Mouse (Mus musculus) embryonic facial prominence, embryonic 13.5 days (tissue): ENCODE results near the gene Apbb1ip. TPM values are rescaled to one million over a fixed set of nuclear protein-coding genes. Genes with fewer than 3 reads are reported as not detected.

Experiments used
- ATAC-seq: fragments of 200-750 bp; cut with Nextera tagmentation; 2 replicates; pipeline ENCODE4 v1.8.0; 2017; ENCODE audit warnings: low read depth; ENCODE audit not compliant: insufficient number of reproducible peaks, insufficient read depth, low FRiP score, low TSS enrichment
- H3K27ac ChIP-seq: fragments of 300-500 bp; sonication (generic); 2 replicates; pipeline ENCODE4 v1.5.1; 2015; ENCODE audit warnings: moderate library complexity, mild to moderate bottlenecking, inconsistent platforms
- H3K27me3 ChIP-seq: fragments of 300-500 bp; sonication (generic); 2 replicates; pipeline ENCODE4 v1.6.1; 2015; ENCODE audit warnings: mild to moderate bottlenecking, inconsistent platforms
- H3K36me3 ChIP-seq: fragments of 300-500 bp; sonication (generic); 2 replicates; pipeline ENCODE4 v1.6.1; 2015; ENCODE audit warnings: mild to moderate bottlenecking, inconsistent platforms
- H3K4me1 ChIP-seq: fragments of 300-500 bp; sonication (generic); 2 replicates; pipeline ENCODE4 v1.6.1; 2015; ENCODE audit warnings: inconsistent platforms
- H3K4me2 ChIP-seq: fragments of 300-500 bp; sonication (generic); 2 replicates; pipeline ENCODE4 v1.6.1; 2015; ENCODE audit warnings: moderate library complexity, mild to moderate bottlenecking, inconsistent platforms
- H3K4me3 ChIP-seq: fragments of 300-500 bp; sonication (generic); 2 replicates; pipeline ENCODE4 v1.5.1; 2015; ENCODE audit warnings: mild to moderate bottlenecking, inconsistent platforms
- H3K9ac ChIP-seq: fragments of 300-500 bp; sonication (generic); 2 replicates; pipeline ENCODE4 v1.6.1; 2015; ENCODE audit warnings: mild to moderate bottlenecking, inconsistent platforms
- H3K9me3 ChIP-seq: fragments of 300-500 bp; sonication (generic); 2 replicates; pipeline ENCODE4 v1.6.1; 2016; ENCODE audit warnings: inconsistent platforms
- WGBS: fragments of 180-500 bp; shearing (Covaris S2); methylation state at CpG from one replicate; pipeline ENCODE4 v1.1.7; 2015; ENCODE audit warnings: mixed read lengths; 5-methylcytosine and 5-hydroxymethylcytosine counted together
- polyA plus RNA-seq: library from polyadenylated mRNA; unstranded; fragments of >200 nt; fragmentation: Nextera tagmentation; extraction: Ambion mirVana; gene quantifications from 2 replicates; pipeline ENCODE4 v1.2.1, GENCODE M21; 2015

Apbb1ip gene
- polyA plus RNA-seq, 1 experiment from 2014 or later = 4.5 TPM

DNA sequence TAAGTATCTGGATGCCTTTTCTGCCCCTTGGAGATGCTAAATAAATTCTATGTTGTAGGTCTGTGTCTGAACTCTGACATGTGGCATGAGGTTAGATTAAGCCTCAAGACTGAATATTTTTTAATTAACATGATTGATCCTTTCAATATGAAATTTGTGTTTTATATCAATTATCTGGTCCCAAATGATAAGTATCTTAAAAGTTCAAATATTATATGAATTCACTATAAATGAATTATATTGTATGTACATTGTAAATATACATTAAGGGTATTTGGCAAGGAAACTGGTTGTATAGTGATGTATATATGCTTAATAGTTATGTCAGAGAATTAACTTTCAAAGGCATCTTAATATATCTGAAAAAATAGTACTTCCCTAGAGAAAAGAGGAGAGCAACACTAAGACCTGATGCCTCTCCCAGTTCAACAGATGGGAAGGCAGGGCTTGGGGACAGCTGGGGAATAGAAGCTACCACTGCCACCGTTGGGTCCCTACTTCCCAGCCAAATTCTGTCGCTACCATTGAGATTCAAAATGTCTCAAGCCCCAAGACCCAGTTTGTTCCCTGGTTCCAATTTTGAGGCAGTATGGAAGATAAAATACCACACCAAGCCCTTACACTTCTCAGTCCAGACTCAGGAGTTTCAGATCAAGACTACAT, 2.8 kb downstream of the Apbb1ip start:
- H3K4me3 ChIP-seq = no peak overlapping the region
- WGBS = 66% methylated on average over 2 of the region's 2 CpGs
- no peak overlapping the region for H3K4me2 ChIP-seq
- no peaks in the 10 kb centered on the region for H3K36me3 ChIP-seq
- H3K9me3 ChIP-seq = no peaks in the 10 kb centered on the region
- H3K4me1 ChIP-seq = peaks cover 11% of the 10 kb centered on the region; the same call in 1 of the 2 replicates
- H3K27me3 ChIP-seq = peaks cover 10% of the 10 kb centered on the region
- no peak overlapping the region for H3K27ac ChIP-seq
- H3K9ac ChIP-seq = no peak overlapping the region
- no peak for ATAC-seq

DNA sequence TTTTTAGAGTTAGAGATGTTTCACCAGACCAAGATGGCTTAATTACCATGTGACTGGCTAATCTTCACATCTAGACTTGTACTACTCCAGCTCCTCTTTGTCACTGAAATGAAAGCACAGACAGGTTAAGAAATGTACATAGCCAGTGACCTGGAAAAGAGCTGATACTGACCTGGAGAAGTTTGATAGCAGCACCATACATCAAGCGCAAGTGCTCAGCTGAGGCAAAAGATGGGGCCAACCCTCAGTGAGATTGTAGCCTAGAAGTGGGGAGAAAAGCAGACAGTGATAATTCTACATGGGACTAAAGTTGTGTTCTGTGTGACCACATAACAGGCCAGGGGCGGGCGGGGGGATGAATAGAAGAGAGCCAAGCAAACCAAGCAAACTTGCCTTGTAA, 3.9 kb downstream of the Apbb1ip start:
- H3K4me3 ChIP-seq = no peak overlapping the region
- no peak overlapping the region for H3K9ac ChIP-seq
- H3K9me3 ChIP-seq = no peaks in the 10 kb centered on the region
- no peaks in the 10 kb centered on the region for H3K36me3 ChIP-seq
- WGBS = 83% methylated on average over 3 of the region's 3 CpGs
- H3K4me2 ChIP-seq = no peak overlapping the region
- H3K27ac ChIP-seq = no peak overlapping the region
- ATAC-seq = no peak
- H3K4me1 ChIP-seq = peaks cover 11% of the 10 kb centered on the region; the same call in 1 of the 2 replicates
- peaks cover 7% of the 10 kb centered on the region for H3K27me3 ChIP-seq

GRCm38 (mm10) chr2:22780884-22781283, 7.0 kb downstream of the Apbb1ip start:
- H3K9me3 ChIP-seq = no peaks in the 10 kb centered on the region
- H3K4me1 ChIP-seq = no peaks in the 10 kb centered on the region
- no peak overlapping the region for H3K27ac ChIP-seq
- WGBS = 42% methylated on average over 1 of the region's 1 CpGs
- no peak for ATAC-seq
- no peaks in the 10 kb centered on the region for H3K36me3 ChIP-seq
- no peak overlapping the region for H3K9ac ChIP-seq
- no peaks in the 10 kb centered on the region for H3K27me3 ChIP-seq
- H3K4me3 ChIP-seq = no peak overlapping the region
- H3K4me2 ChIP-seq = no peak overlapping the region

DNA sequence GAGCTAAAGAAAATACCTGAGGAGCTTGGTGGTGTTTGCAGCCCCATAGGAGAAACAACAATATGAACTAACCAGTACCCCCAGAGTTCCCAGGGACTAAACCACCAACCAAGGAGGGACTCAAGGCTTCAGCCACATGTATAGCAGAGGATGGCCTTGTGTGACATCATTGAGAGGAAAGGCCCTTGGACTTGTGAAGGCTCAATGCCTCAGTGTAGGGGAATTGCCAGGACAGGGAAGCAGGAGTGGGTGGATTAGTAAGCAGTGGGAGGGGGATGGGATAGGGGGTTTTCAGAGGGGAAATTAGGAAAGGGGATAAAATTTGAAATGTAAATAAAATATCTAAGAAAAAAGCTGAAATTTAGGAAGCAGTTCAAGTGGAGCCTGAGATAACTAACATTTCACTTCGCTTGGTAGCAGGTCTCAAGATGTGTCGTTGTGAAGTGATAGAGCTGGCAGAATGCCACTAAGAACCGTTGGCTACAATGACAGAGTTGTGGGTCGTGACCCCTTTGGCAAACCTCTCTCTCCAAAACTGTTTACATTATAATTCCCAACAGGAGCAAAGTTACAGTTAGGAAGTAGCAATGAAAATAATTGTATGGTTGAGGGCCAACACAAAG, 7.6 kb downstream of the Apbb1ip start:
- no peak for ATAC-seq
- H3K27ac ChIP-seq = no peak overlapping the region
- no peaks in the 10 kb centered on the region for H3K4me1 ChIP-seq
- no peaks in the 10 kb centered on the region for H3K9me3 ChIP-seq
- H3K27me3 ChIP-seq = no peaks in the 10 kb centered on the region
- WGBS = 66% methylated on average over 4 of the region's 4 CpGs
- H3K4me2 ChIP-seq = no peak overlapping the region
- H3K9ac ChIP-seq = no peak overlapping the region
- H3K36me3 ChIP-seq = no peaks in the 10 kb centered on the region
- H3K4me3 ChIP-seq = no peak overlapping the region

- 86% methylated on average over 3 of the region's 3 CpGs for WGBS
- Histone ChIP-seq H3K36me3 (no peaks in the 10 kb centered on the region), H3K9me3 (no peaks in the 10 kb centered on the region), H3K9ac (no peak overlapping the region), H3K4me1 (no peaks in the 10 kb centered on the region), H3K27me3 (no peaks in the 10 kb centered on the region), H3K27ac (no peak overlapping the region), H3K4me2 (no peak overlapping the region), H3K4me3 (no peak overlapping the region)
- no peak for ATAC-seq
Measured at GRCm38 (mm10) chr2:22782057-22782456, 8.2 kb downstream of the Apbb1ip start.

- Histone ChIP-seq H3K36me3 (no peaks in the 10 kb centered on the region), H3K4me3 (no peak overlapping the region), H3K9ac (no peak overlapping the region), H3K9me3 (no peaks in the 10 kb centered on the region), H3K4me2 (no peak overlapping the region), H3K27ac (no peak overlapping the region), H3K27me3 (no peaks in the 10 kb centered on the region), H3K4me1 (no peaks in the 10 kb centered on the region)
- 81% methylated on average over 2 of the region's 2 CpGs for WGBS
- ATAC-seq = no peak
Measured at GRCm38 (mm10) chr2:22783137-22783638, 9.3 kb downstream of the Apbb1ip start.

DNA sequence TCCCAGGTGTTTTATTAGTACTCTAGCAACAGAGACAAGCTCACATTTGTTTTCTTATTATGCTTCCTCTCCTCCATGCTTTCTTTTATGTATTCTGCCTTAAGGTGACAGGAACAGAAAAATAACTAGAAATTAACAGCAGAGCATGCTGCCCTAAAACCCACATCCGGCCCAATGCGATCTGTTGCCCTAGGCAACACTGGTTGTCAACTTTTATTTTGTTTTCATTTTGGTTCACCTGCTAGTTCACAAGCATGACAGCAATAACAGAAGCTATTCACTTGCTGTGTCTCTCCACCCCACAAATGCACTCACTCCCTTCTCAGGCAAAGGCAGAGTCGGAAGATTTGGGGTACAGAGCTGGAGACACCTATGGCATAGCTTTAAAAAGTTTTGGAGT, 10.3 kb downstream of the Apbb1ip start:
- ATAC-seq = no peak
- WGBS = 59% methylated on average over 3 of the region's 3 CpGs

GRCm38 (mm10) chr2:22784771-22785170, 10.9 kb downstream of the Apbb1ip start:
- Histone ChIP-seq H3K9me3 (no peaks in the 10 kb centered on the region), H3K36me3 (no peaks in the 10 kb centered on the region), H3K4me3 (no peak overlapping the region), H3K27me3 (no peaks in the 10 kb centered on the region), H3K4me1 (no peaks in the 10 kb centered on the region), H3K27ac (no peak overlapping the region), H3K4me2 (no peak overlapping the region), H3K9ac (no peak overlapping the region)
- 46% methylated on average over 1 of the region's 1 CpGs for WGBS
- no peak for ATAC-seq

More for the DNA sequence above, 10.3 kb downstream of the Apbb1ip start:
- Histone ChIP-seq H3K4me2 (no peak overlapping the region), H3K9ac (no peak overlapping the region), H3K27ac (no peak overlapping the region), H3K4me1 (no peaks in the 10 kb centered on the region), H3K27me3 (no peaks in the 10 kb centered on the region), H3K36me3 (no peaks in the 10 kb centered on the region), H3K4me3 (no peak overlapping the region), H3K9me3 (no peaks in the 10 kb centered on the region)

- no peaks in the 10 kb centered on the region for H3K36me3 ChIP-seq
- H3K27ac ChIP-seq = no peak overlapping the region
- H3K4me2 ChIP-seq = no peak overlapping the region
- no peaks in the 10 kb centered on the region for H3K27me3 ChIP-seq
- H3K4me3 ChIP-seq = no peak overlapping the region
- ATAC-seq = no peak
- no peaks in the 10 kb centered on the region for H3K4me1 ChIP-seq
- WGBS = 89% methylated on average over 2 of the region's 2 CpGs
- no peak overlapping the region for H3K9ac ChIP-seq
- no peaks in the 10 kb centered on the region for H3K9me3 ChIP-seq
Measured at GRCm38 (mm10) chr2:22788658-22789057, 14.8 kb downstream of the Apbb1ip start.

DNA sequence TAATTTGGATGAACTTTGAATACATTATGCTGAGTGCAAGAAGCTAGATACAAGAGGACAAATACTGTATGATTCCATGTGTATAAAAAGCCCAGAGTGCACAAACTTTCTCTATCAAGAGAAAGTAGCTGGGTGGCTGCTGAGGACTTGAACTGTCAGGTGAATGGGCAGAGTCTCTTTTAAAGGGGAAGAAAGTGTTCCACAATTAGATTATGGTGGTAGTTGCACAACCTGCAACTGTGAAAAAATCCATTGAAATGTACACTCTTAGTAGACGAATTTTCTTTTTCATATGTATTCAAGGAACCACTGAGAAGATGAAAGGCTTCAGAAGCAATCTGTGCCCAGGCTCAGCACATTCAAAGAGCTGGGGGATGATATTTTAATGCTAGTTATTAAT, 15.7 kb downstream of the Apbb1ip start:
- 58% methylated on average over 1 of the region's 1 CpGs for WGBS
- Histone ChIP-seq H3K27ac (no peak overlapping the region), H3K9me3 (no peaks in the 10 kb centered on the region), H3K4me3 (no peak overlapping the region), H3K27me3 (no peaks in the 10 kb centered on the region), H3K4me1 (no peaks in the 10 kb centered on the region), H3K36me3 (no peaks in the 10 kb centered on the region), H3K9ac (no peak overlapping the region), H3K4me2 (no peak overlapping the region)
- no peak for ATAC-seq

GRCm38 (mm10) chr2:22790435-22790834, 16.5 kb downstream of the Apbb1ip start:
- Histone ChIP-seq H3K9ac (no peak overlapping the region), H3K36me3 (no peaks in the 10 kb centered on the region), H3K4me3 (no peak overlapping the region), H3K9me3 (no peaks in the 10 kb centered on the region; the same call in 1 of the 2 replicates), H3K27me3 (no peaks in the 10 kb centered on the region), H3K4me1 (no peaks in the 10 kb centered on the region), H3K4me2 (no peak overlapping the region), H3K27ac (no peak overlapping the region)
- ATAC-seq = no peak
- 57% methylated on average over 1 of the region's 1 CpGs for WGBS

- Histone ChIP-seq H3K4me1 (no peaks in the 10 kb centered on the region), H3K4me3 (no peak overlapping the region), H3K9ac (no peak overlapping the region), H3K27ac (no peak overlapping the region), H3K9me3 (no peaks in the 10 kb centered on the region; the same call in 1 of the 2 replicates), H3K27me3 (no peaks in the 10 kb centered on the region), H3K4me2 (no peak overlapping the region), H3K36me3 (no peaks in the 10 kb centered on the region)
- no peak for ATAC-seq
- WGBS = 79% methylated on average over 3 of the region's 3 CpGs
Measured at GRCm38 (mm10) chr2:22795087-22795486, 21.2 kb downstream of the Apbb1ip start.
